Mouse (Mus musculus) cerebellum, adult 11 months (tissue): ENCODE data around the gene Atp6v0a4.

ENCODE experiments used
- DNase-seq: peaks from one replicate; pipeline ENCODE4 v3.0.0; 2022

Gene Atp6v0a4

GRCm38 (mm10) chr6:38124207-38124835, at the start of gene Atp6v0a4:
Atp6v0a4 (minus strand) TSS chr6:38124586.
- DNase-seq: no peak

DNA sequence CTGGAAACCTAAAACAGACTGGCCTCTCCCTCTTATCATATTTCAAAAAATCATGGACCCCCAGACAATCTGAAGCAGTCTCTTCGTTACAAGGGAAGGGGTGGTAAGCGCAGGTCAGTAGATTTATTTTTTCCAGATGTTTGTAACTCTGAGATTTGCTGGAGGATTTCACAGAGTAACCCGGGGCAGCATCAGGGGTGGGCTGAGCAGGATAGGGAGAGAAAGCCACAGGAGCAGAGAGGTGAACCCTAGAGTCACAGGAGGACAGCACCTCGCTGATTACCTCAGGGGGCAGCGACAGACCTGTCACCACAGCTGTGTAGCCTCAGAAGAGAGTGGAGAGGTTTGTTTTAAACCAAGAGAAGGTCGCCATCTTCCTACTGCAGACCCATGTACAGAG, 41.0 kb upstream of the Atp6v0a4 start:
- DNase-seq: no peak

DNA sequence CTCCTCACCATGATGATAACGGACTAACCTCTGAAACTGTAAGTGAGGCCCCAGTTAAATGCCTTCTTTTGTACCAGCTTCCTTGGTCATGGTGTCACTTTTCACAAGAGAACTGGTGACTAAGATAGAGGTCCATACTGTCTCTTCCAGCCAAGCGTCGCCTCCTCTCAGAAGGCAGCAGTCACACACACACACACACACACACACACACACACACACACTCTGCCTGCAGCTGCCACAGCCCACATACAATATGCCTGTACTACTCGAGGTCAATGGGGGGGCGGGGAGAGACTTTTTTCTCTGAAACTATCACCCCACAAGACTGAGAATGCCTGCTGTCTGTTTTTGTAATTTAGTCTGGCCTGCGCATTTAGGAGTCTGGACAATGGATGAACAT, 40.3 kb upstream of the Atp6v0a4 start:
- no peak for DNase-seq

DNA sequence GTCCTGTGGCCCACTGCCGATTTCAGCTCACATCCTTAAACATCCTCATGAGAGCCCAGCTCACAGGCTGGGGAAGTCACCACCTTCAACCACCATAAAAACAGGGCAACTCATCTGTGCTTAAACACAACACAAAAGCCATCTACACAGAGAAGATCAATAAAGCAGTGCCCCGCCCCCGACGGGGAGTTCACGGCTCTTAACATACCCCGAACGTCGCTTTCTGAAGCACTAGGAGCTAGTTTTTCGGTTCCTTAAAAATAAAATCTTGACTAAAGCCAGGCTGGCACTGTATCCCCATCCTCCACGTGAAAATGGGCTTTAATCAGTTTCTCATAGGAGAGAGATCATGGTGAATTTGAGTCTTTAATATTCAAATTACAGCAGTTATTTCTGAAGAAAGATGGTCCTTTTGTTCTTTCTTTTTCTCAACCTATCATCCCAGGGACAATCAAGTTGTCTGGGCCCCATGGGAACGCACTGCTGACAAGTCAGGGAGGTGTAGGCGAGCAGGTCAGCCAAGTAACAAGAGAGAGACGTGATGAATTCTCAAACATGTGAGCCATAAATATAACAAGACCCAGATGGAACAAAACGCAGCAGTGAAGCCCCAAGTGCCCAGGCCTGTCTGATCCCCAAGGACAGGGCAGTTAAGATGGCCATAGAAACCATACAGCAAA, 38.6 kb upstream of the Atp6v0a4 start:
- DNase-seq: no peak

- DNase-seq: no peak
These were observed 36.2 kb upstream of the Atp6v0a4 start for GRCm38 (mm10) chr6:38160556-38160955.

- DNase-seq: peak; percentile 84
These were observed 35.7 kb upstream of the Atp6v0a4 start for GRCm38 (mm10) chr6:38160102-38160501.

DNA sequence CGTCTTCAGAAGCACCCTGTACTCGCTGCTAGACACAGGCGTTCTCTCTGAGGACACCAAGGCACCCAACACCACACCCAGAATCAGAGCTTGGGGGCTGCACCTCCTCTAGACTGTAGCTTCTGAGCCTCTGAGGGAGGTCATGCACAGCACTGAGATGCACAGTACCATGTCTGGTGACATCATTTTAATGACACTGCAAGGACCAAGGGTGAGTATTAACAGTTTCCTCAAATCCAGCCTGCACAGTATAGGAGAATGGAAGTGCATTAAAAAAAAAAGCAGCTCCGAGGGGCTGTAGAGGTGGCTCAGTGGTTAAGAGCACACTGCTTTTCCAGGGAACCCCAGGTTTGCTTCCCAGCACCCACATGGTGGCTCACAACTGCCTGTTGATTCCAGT, 35.2 kb upstream of the Atp6v0a4 start:
- DNase-seq: no peak

GRCm38 (mm10) chr6:38157925-38158324, 33.5 kb upstream of the Atp6v0a4 start:
- DNase-seq: no peak

- DNase-seq: no peak
These were observed 31.8 kb upstream of the Atp6v0a4 start for GRCm38 (mm10) chr6:38156204-38156603.

DNA sequence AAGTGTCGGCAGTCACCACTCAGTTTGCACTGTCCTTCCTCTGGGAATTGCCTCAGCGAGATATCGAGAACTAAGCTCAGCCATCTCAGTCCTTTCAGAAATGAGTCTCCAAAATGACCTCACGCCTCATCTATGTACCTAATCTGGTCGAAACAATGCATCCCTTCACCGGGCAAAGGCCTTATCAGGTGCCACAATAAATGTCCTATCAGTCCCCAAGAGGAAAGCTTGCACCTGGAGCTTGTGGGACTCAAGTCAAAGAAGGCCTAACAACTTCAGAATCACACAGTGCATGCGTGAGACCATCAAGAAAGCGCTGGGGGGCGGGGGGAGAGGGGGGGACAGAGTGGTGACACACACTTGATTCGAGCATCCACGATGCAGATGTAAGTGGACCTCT, 27.9 kb upstream of the Atp6v0a4 start:
- DNase-seq: no peak

DNA sequence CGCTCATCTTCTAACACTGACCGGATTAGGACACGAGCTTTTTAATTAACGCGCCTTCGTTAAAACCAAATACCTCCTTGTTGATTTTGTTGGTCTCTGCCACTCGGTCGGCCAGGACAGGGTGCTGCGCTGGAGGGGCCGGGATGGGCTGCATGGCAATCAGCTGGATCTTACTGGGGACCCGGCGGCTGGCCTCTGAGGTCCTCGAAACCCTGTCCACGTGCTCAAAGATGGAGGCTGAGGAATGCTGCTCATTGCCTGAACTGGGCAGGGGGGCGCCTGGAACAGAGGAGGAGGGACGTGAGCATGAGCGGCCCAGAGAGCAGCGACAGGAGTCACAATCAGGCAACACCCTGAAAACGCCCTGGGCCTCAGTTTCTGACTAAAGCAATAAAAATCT, 25.1 kb upstream of the Atp6v0a4 start:
- DNase-seq: no peak

DNA sequence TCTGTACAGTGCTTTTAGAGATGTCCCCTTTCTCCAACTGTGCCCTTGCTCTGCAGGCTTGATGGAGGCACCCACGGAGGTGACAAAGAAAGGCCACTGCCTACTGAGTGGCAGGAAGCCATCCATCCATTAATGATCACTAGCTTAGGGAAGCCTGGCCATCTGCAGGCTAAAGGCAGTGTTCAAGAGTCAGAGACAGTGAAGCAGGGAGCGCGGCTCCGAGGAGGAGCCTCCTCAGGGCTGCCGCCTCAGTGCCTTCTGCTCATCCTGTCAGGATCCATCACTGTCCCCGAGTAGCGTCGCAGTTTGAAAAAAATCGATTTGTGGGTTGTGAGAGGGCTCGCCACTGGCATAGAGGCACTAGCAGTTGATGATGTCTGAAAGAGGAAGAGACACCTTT, 24.2 kb upstream of the Atp6v0a4 start:
- no peak for DNase-seq

DNA sequence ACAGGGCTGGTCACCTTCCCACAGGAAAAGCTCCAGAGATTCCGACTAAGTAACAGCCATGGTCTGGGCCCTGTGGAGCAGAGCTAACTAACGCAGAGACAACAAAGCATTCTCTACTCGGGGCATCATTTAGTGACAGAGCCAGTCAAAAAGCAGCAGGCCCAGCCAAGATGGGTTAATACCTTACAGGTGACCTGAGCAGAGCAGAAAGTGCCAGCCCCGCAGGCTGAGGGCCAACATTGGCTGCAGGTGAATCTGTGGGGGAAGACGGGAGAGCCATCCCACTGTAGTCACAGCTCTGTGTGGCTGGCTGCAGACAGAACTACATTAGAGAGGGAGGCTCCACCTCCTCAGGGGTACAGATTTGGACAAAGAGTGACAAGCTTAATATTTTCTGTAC, 22.9 kb upstream of the Atp6v0a4 start:
- no peak for DNase-seq

DNA sequence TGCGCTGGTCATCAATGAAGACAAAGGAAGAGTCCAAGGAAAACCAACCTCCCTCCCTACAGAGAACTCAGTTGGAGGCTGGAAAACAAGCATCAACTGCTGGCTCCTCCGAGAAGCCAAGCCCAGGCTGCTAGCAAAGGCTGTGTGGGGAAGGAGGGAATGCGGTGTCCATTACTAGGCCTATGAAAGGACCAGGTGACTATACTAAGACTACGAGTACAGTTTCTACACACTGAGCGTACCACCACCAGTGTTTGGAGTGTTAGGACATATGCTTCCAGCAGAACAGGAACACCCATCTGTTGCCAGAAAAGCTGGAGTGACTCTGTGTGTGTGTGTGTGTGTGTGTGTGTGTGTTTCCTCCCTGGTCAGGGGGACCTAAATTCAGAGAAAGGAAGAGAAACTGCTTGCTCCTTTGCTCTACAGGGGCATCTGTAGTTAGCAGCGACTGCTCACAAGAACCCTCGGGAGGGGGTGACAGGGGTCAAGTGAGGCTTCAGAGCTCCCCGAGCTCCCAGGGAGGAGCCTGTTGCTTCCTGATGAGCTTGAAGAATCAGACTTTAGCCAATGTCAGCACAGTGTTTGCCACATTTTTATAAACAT, 21.2 kb upstream of the Atp6v0a4 start:
- no peak for DNase-seq

- DNase-seq: no peak
These were observed 20.0 kb upstream of the Atp6v0a4 start for GRCm38 (mm10) chr6:38144161-38144998.

- DNase-seq: no peak
These were observed 16.0 kb upstream of the Atp6v0a4 start for GRCm38 (mm10) chr6:38140402-38140801.

DNA sequence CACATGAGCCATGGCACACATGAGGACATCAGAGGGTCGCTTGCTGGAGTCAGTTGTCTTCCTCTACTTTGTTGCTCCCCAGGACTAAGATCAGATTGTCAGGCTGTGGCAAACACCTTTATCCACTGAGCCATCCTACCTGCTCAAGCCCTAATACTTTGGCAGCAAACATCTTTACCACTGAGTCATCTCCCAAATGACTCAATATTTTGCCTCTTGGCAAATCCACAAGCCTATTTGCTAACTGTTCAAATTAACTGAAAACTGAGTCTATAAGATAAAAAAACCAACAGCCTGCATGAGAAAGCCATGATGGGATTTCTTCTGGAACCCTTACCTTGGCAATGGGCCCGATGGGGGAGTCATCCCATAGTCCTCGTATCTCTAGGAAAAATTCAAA, 14.7 kb upstream of the Atp6v0a4 start:
- DNase-seq: no peak

GRCm38 (mm10) chr6:38134806-38135559, 10.6 kb upstream of the Atp6v0a4 start:
- DNase-seq: peak; percentile 63

- DNase-seq: peak; percentile 60
These were observed 7.4 kb upstream of the Atp6v0a4 start for GRCm38 (mm10) chr6:38131801-38132231.

GRCm38 (mm10) chr6:38129883-38130282, 5.5 kb upstream of the Atp6v0a4 start:
- DNase-seq: no peak

- DNase-seq: no peak
These were observed 3.7 kb upstream of the Atp6v0a4 start for GRCm38 (mm10) chr6:38128115-38128514.

DNA sequence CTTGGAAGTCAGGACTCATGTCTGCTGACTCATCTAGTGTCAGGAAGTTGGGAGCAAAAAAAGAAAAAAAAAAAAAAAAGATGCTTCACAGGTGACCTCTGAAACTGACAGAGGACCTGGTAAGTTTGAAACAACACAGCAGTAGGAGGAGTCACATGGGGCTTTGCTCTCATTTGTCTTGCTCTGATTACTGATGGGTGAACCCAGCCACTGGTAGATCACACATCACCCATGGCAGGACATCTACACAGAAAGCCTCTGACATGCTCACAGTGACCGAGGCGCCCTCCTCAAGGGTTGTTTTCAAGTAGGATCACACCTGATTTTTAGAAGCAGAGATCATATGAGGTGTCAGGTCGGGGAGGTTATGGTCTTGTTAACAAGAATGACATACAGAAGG, 1.1 kb upstream of the Atp6v0a4 start:
- no peak for DNase-seq

GRCm38 (mm10) chr6:38124882-38125281, 496 bp upstream of the Atp6v0a4 start:
- no peak for DNase-seq
